Mouse (Mus musculus) liver, adult 2 months (tissue): ENCODE measurements around the gene Pmm1.

Experiments used
- CTCF ChIP-seq: fragments of 200-500 bp; IDR thresholded peaks from 2 replicates; pipeline ENCODE4 v1.5.1; 2011; ENCODE audit warnings: low read depth, low read length, control low read depth
- POLR2A ChIP-seq: fragments of 200-500 bp; IDR thresholded peaks from 2 replicates; pipeline ENCODE4 v1.6.1; 2011; ENCODE audit warnings: low read length, control low read depth; ENCODE audit not compliant: insufficient read depth; ENCODE audit errors: extremely low read depth

GRCm38 (mm10) chr15:81954151-81954583, 6.6 kb downstream of the Pmm1 start:
- TF ChIP-seq POLR2A (no peak), CTCF (no peak)
